Mouse (Mus musculus): ENCODE measurements around the gene Pnkp. TPM values are rescaled to one million over a fixed set of nuclear protein-coding genes. Genes with fewer than 3 reads are reported as not detected.
"Not testable (repeated sequence)": the region's sequence is repeated elsewhere in the genome, so short reads cannot be mapped to it uniquely, and the experiment has no call there.

The Pnkp gene
- polyA plus RNA-seq, 1 experiment, result 23.4 TPM

- DNase-seq (ENCODE audit: low spot score), result peak; percentile 73
Observed at GRCm38 (mm10) chr7:44869697-44870528, 13.0 kb downstream of the Pnkp start, which contains the start of gene Ptov1. TSS of gene Ptov1 (minus strand) at chr7:44869788.

GRCm38 (mm10) chr7:44870614-44871013, 13.7 kb downstream of the Pnkp start:
- no peak for DNase-seq (ENCODE audit: low spot score)

- no peak for DNase-seq (ENCODE audit: low spot score)
Observed at GRCm38 (mm10) chr7:44871181-44871580, 14.2 kb downstream of the Pnkp start.

- DNase-seq (ENCODE audit: low spot score), result not testable (repeated sequence)
Observed at GRCm38 (mm10) chr7:44871774-44872173, 14.8 kb downstream of the Pnkp start.

GRCm38 (mm10) chr7:44877833-44878232, 20.9 kb downstream of the Pnkp start:
- DNase-seq (ENCODE audit: low spot score), result no peak

- DNase-seq (ENCODE audit: low spot score), result no peak
Observed at GRCm38 (mm10) chr7:44883036-44883435, 26.1 kb downstream of the Pnkp start.

- DNase-seq (ENCODE audit: low spot score), result no peak
Observed at GRCm38 (mm10) chr7:44884637-44885036, 27.7 kb downstream of the Pnkp start.

GRCm38 (mm10) chr7:44886964-44887363, 30.0 kb downstream of the Pnkp start:
- DNase-seq (ENCODE audit: low spot score), result no peak

- no peak for DNase-seq (ENCODE audit: low spot score)
Observed at GRCm38 (mm10) chr7:44888256-44889105, 31.5 kb downstream of the Pnkp start.

GRCm38 (mm10) chr7:44890180-44890579, 33.2 kb downstream of the Pnkp start:
- no peak for DNase-seq (ENCODE audit: low spot score)

- DNase-seq (ENCODE audit: low spot score), result no peak
Observed at GRCm38 (mm10) chr7:44890737-44891136, 33.8 kb downstream of the Pnkp start.

- DNase-seq (ENCODE audit: low spot score), result no peak
Observed at GRCm38 (mm10) chr7:44891611-44892010, 34.7 kb downstream of the Pnkp start.

- DNase-seq (ENCODE audit: low spot score), result peak; percentile 79
Observed at GRCm38 (mm10) chr7:44892276-44892921, 35.5 kb downstream of the Pnkp start, which contains the start of gene Med25. TSS of gene Med25 (minus strand) at chr7:44892712.

- no peak for DNase-seq (ENCODE audit: low spot score)
Observed at GRCm38 (mm10) chr7:44893197-44893596, 36.3 kb downstream of the Pnkp start.

GRCm38 (mm10) chr7:44894175-44894574, 37.2 kb downstream of the Pnkp start:
- DNase-seq (ENCODE audit: low spot score), result no peak

GRCm38 (mm10) chr7:44895206-44895592, 38.3 kb downstream of the Pnkp start:
- DNase-seq (ENCODE audit: low spot score), result no peak

- peak; percentile 72 for DNase-seq (ENCODE audit: low spot score)
Observed at GRCm38 (mm10) chr7:44895593-44896434, 38.9 kb downstream of the Pnkp start, which contains the start of gene Fuz. TSS of gene Fuz (plus strand) at chr7:44896079.

- DNase-seq (ENCODE audit: low spot score), result no peak
Observed at GRCm38 (mm10) chr7:44896499-44896898, 39.6 kb downstream of the Pnkp start.

GRCm38 (mm10) chr7:44898607-44899006, 41.7 kb downstream of the Pnkp start:
- DNase-seq (ENCODE audit: low spot score), result no peak

- no peak for DNase-seq (ENCODE audit: low spot score)
Observed at GRCm38 (mm10) chr7:44900632-44901031, 43.7 kb downstream of the Pnkp start.

- DNase-seq (ENCODE audit: low spot score), result no peak
Observed at GRCm38 (mm10) chr7:44901230-44901722, 44.3 kb downstream of the Pnkp start.

All from urinary bladder, adult 2 months (tissue).